Mouse (Mus musculus) layer of hippocampus, postnatal 10 days (tissue): Measurements from ENCODE around the gene 4430402I18Rik. TPM values are rescaled to one million over a fixed set of nuclear protein-coding genes. Genes with fewer than 3 reads are reported as not detected.

Experiments
- DNase-seq, 2 experiments: peaks; one replicate each; pipeline ENCODE4 v3.0.0; 2021; ENCODE audit warnings: low spot score in 2 of 2
- total RNA-seq, 2 experiments: library from RNA; stranded (reverse); gene quantifications; 2 replicates each; pipeline ENCODE4 v1.2.3; 2021

The 4430402I18Rik gene
- total RNA-seq, 2 experiments from 2014 or later = 4.2 to 9.8 TPM

GRCm38 (mm10) chr19:28902806-28903205, 64.8 kb downstream of the 4430402I18Rik start:
- peak; percentile 25 to 47 for DNase-seq

DNA sequence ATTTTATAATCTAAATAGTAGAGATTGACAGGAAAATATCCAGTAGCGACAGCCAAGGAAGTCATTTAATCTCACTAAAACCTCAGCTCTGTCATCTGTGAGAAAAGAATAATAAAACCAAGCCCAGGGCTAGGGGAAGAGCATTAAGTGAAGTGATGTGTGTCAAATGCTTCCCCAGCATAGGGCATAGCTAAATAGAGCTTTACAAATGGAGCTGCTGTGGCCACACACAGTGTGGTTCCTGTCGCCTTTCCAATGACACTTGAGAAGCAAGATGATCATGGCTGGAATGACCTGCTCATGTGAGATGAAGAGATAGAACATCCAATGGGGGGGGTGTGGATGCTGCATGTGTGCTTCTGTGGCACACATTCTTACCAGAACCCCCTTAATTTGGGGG, 65.5 kb downstream of the 4430402I18Rik start:
- DNase-seq = no peak

GRCm38 (mm10) chr19:28900771-28901170, 66.8 kb downstream of the 4430402I18Rik start:
- no peak for DNase-seq

DNA sequence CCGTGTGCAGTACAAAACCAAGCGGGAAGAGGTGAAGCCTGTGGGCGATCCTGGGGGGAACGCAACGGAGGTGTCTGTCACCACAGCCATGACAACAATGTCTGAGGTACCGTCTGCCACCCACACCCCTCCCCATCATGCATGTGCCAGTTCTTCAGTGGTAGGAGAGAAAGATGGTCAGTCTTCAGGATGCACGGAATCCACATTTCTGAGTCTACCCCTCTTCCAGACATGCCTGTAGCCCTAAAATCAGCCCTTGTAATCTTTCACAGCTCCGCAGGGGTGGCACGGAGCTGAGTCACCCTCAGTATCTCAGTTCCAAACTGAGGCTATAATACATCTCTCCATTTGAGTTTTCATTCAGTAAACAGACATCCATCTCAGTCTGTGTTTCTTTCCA, 70.1 kb downstream of the 4430402I18Rik start:
- no peak for DNase-seq

DNA sequence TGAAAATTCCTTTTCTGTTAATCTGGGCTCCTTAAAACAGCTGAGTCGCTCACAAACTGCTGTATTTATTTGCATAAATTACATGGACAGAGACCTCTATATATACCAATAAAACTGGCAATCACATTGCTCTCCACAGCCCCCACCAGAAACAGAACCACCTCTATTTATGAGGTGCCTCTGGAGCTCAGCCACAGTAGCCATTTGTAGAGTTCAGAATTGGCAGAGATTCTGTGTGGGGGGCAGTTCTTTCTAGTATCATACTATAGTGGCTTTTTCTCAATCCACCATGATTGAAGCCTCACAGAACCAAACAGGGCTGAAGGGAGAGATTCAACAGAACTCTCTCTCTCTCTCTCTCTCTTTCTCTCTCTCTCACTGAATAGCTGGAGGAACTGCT, 71.0 kb downstream of the 4430402I18Rik start:
- DNase-seq = no peak

- no peak for DNase-seq
These were observed 75.7 kb downstream of the 4430402I18Rik start for GRCm38 (mm10) chr19:28891864-28892263.

DNA sequence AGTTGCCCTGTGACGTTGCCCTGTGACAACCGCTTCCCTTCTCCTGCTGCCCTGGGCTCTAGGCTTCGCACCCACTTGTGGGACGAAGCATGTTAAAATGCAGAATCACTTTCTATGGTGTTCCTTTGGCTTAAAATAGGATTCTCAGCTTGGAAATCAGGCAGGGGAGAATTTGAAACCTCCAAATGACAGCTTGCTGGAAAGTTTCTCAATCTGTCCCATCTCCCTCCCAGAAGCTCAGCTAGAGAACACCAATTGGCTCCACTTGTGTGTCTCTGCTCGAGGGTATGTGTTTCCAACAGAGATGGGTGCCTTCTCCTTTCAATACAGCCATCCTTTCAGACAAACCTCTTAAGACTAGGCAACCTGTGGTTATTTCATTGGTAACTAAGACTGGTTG, 76.4 kb downstream of the 4430402I18Rik start:
- no peak for DNase-seq

- DNase-seq = no peak
These were observed 78.3 kb downstream of the 4430402I18Rik start for GRCm38 (mm10) chr19:28889251-28889650.

GRCm38 (mm10) chr19:28888496-28888895, 79.1 kb downstream of the 4430402I18Rik start:
- no peak for DNase-seq

DNA sequence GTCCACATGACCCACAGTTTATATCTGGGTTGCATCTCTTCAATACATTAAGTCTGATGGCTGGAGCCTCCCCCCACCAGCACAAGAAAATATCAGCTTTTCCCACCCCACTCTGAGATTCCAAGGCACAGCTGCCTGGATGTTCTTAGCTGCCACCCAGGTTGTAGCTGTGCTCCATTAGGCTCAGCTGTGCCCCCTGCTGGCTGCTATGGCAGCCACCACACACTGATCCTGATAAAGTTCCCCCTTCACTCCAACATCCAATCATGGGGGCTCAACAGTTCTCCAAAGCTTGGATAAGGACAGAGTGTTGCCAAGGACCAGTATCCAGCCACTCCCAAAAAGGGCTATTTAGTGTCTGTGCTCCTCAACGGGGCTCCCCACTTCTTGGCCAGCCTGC, 84.5 kb downstream of the 4430402I18Rik start:
- DNase-seq = peak; percentile 39 to 45

- no peak for DNase-seq
These were observed 88.1 kb downstream of the 4430402I18Rik start for GRCm38 (mm10) chr19:28879476-28879875.

DNA sequence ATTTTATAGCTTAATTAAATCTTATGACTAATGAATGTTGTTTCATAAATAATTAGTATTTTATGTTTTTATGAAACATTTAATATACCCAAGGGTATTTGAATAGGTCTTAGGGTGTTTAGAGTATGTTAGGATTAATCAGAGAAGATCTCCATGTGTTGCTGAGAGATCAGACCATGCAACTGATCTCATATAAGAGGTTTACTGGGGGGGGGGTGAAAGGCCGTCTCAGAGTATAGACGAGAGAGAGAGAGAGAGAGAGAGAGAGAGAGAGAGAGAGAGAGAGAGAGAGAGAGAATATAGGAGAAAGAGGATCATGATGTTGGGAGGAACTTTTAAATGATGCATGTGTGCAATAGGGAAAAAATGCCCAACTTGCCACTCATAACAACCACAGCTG, 97.2 kb downstream of the 4430402I18Rik start:
- DNase-seq = no peak

- DNase-seq = no peak
These were observed 98.2 kb downstream of the 4430402I18Rik start for GRCm38 (mm10) chr19:28869251-28869855.

GRCm38 (mm10) chr19:28865501-28865900, 102.1 kb downstream of the 4430402I18Rik start:
- no peak for DNase-seq

- no peak for DNase-seq
These were observed 102.6 kb downstream of the 4430402I18Rik start for GRCm38 (mm10) chr19:28864981-28865380.

DNA sequence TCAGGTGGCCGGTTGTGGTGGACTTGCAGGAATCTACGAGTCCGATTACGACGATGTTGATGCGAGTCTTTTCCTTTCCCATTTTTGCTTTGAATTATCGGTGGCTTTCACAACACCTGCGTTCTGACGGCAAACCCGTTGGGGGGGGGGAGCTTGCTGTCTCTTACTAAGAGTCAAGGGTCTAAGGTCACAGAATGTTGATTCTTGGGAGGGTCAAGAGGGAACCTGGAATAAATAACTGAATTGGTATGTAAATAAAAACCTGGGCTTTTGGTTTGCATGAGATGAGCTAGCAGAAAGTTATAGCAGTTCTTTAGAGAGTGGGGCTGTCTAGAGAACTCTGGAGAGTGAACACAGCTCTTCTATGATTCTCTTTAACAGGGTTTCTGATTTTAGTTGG, 104.0 kb downstream of the 4430402I18Rik start:
- DNase-seq = no peak

- DNase-seq = peak in 1 of 2 experiments; percentile 6
These were observed 107.4 kb downstream of the 4430402I18Rik start for GRCm38 (mm10) chr19:28860246-28860645.

DNA sequence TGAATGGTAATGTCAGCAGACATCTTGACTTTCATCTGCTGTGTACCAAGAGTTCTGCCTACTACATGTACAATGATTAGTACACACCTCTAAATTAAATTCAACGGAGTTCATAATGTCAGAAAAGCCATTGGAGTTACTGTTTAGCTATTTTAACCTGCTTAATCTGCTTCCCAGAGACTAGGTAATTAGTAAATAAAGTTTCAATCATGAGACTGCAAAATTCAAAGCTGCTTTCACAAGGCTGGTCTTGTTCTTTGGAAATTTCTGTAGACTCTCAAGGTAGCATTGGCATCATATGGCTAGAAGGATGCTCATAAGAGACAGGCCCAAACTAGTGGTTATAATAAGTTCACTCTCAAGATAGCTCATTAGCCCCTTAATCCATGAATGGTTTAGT, 112.8 kb downstream of the 4430402I18Rik start:
- no peak for DNase-seq

DNA sequence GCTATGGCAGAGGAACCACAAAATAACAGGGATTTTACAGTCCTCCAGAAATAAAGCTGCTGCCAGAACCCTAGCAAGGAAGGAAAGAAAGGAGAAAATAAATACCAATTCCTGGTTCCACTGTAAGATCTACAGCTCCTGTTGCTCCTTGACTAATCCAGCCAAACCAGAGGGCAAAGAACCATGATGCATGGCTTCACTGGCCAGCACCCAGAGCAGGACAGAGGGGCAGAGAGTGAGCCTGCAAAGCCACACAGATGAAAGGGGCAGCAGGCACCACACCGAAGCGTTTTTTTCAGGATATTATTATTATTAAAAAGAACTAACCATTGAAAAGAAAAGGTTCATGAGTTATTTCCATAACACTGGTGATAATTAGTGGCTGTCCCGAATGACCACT, 115.6 kb downstream of the 4430402I18Rik start:
- peak in 1 of 2 experiments; percentile 3 for DNase-seq

DNA sequence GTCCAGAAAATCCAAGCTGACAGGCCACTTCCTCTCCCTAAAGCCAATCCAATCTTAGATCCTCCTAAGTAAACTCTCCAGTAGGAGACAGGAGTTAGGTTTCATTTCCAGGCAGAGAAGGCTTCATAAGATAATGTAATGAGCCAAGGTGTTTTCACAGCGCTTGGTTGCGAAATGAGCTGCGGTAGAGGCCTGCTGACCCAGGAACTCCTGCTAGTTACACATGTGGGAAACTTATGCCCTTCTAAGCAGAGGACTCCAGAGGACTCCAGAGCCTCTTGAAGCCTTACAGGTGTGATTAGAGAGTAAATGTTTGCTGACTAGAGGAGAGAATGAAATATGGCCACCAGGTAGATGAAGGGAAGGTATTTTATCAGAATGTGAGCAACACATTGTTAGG, 117.1 kb downstream of the 4430402I18Rik start:
- DNase-seq = peak in 1 of 2 experiments; percentile 3

- no peak for DNase-seq
These were observed 122.5 kb downstream of the 4430402I18Rik start for GRCm38 (mm10) chr19:28844946-28845710.
